Mouse (Mus musculus): Measurements from ENCODE around the gene Kcnj2. TPM values are rescaled to one million over a fixed set of nuclear protein-coding genes. Genes with fewer than 3 reads are reported as not detected.

Gene Kcnj2
- polyA plus RNA-seq, 1 experiment from 2014 or later = 2.2 TPM

- H3K27ac ChIP-seq (ENCODE audit: low read length) = no peak overlapping the region
- H3K4me1 ChIP-seq (replicated peaks; ENCODE audit: control insufficient read depth, insufficient read depth, low read length) = no peaks in the 10 kb centered on the region
- H3K9me3 ChIP-seq (ENCODE audit: control insufficient read depth, low read length) = no peaks in the 10 kb centered on the region
- no peak overlapping the region for H3K4me2 ChIP-seq (ENCODE audit: low read depth, low read length)
- H3K4me3 ChIP-seq (ENCODE audit: low read length) = no peak overlapping the region
- H3K27me3 ChIP-seq (ENCODE audit: control insufficient read depth, insufficient read depth, low read depth, low read length) = no peaks in the 10 kb centered on the region
- 74% methylated on average over 2 of the region's 2 CpGs for WGBS
- no peaks in the 10 kb centered on the region for H3K36me3 ChIP-seq (ENCODE audit: control insufficient read depth, insufficient read depth, low read length)
- no peak overlapping the region for H3K9ac ChIP-seq (ENCODE audit: low read length)
- no peak for ATAC-seq (ENCODE audit: low read depth)
These were observed 38.5 kb downstream of the Kcnj2 start for GRCm38 (mm10) chr11:111104422-111104821.

DNA sequence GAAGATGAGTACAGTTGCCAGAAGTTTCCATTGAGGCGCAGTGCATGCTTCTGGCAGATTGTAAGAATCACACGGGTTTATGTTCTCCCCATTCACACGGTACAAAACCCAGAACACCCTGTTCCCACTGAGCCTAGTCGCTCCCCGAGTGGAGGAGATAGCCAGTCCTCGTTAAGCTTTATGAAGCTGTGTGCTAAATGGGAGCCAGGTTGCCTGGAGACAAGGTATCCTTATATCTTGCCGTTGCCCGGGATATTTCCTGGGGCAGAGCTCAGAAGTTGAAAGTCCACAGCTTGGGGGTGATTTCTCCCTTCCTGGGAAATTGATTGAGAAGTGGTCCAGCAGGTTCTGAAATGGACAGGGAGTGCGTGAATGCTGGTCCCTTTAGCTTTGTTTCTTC is 42.2 kb downstream of the Kcnj2 start:
- no peaks in the 10 kb centered on the region for H3K36me3 ChIP-seq (ENCODE audit: control insufficient read depth, insufficient read depth, low read length)
- no peak for ATAC-seq (ENCODE audit: low read depth)
- no peak overlapping the region for H3K9ac ChIP-seq (ENCODE audit: low read length)

DNA sequence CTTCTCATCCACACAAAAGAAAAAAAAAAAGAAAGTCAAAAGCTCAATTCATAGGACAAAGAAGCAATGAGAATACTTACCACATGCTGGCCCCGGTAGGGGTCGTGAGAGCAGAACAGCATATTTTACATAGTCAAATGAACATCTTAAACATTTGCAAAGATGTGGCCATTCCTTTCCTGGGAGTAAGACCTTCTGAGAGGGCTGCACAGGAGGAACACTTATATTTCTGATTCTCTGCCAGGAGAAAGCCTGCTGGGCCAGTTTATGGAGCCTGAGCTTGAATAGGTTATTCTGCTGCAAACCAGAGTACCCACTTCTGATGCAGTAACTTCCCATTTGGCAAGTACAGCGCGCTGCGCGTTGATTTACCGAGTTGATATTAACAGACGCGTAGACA is 55.5 kb downstream of the Kcnj2 start:
- Histone ChIP-seq H3K4me3 (ENCODE audit: low read length) (no peak overlapping the region), H3K9me3 (ENCODE audit: control insufficient read depth, low read length) (no peaks in the 10 kb centered on the region), H3K27ac (ENCODE audit: low read length) (peak overlapping the region; percentile 68), H3K36me3 (ENCODE audit: control insufficient read depth, insufficient read depth, low read length) (no peaks in the 10 kb centered on the region), H3K4me2 (ENCODE audit: low read depth, low read length) (peak overlapping the region; percentile 22), H3K27me3 (ENCODE audit: control insufficient read depth, insufficient read depth, low read depth, low read length) (no peaks in the 10 kb centered on the region), H3K4me1 (replicated peaks; ENCODE audit: control insufficient read depth, insufficient read depth, low read length) (no peaks in the 10 kb centered on the region; the same call in 1 of the 2 replicates), H3K9ac (ENCODE audit: low read length) (no peak overlapping the region)
- WGBS = 46% methylated on average over 9 of the region's 9 CpGs
- peak; percentile 93 for ATAC-seq (ENCODE audit: low read depth)

More for the DNA sequence above, 42.2 kb downstream of the Kcnj2 start:
- WGBS = 54% methylated on average over 9 of the region's 9 CpGs
- H3K4me2 ChIP-seq (ENCODE audit: low read depth, low read length) = no peak overlapping the region
- no peaks in the 10 kb centered on the region for H3K4me1 ChIP-seq (replicated peaks; ENCODE audit: control insufficient read depth, insufficient read depth, low read length)
- H3K27ac ChIP-seq (ENCODE audit: low read length) = no peak overlapping the region
- no peaks in the 10 kb centered on the region for H3K9me3 ChIP-seq (ENCODE audit: control insufficient read depth, low read length)
- H3K4me3 ChIP-seq (ENCODE audit: low read length) = no peak overlapping the region
- H3K27me3 ChIP-seq (ENCODE audit: control insufficient read depth, insufficient read depth, low read depth, low read length) = no peaks in the 10 kb centered on the region

GRCm38 (mm10) chr11:111123324-111123723 is 57.4 kb downstream of the Kcnj2 start:
- Histone ChIP-seq H3K27me3 (ENCODE audit: control insufficient read depth, insufficient read depth, low read depth, low read length) (no peaks in the 10 kb centered on the region), H3K4me3 (ENCODE audit: low read length) (no peak overlapping the region), H3K4me1 (replicated peaks; ENCODE audit: control insufficient read depth, insufficient read depth, low read length) (no peaks in the 10 kb centered on the region; the same call in 1 of the 2 replicates), H3K9me3 (ENCODE audit: control insufficient read depth, low read length) (no peaks in the 10 kb centered on the region), H3K4me2 (ENCODE audit: low read depth, low read length) (no peak overlapping the region), H3K9ac (ENCODE audit: low read length) (no peak overlapping the region), H3K36me3 (ENCODE audit: control insufficient read depth, insufficient read depth, low read length) (no peaks in the 10 kb centered on the region), H3K27ac (ENCODE audit: low read length) (no peak overlapping the region)
- ATAC-seq (ENCODE audit: low read depth) = no peak
- 21% methylated on average over 4 of the region's 4 CpGs for WGBS

GRCm38 (mm10) chr11:111125963-111126362 is 60.0 kb downstream of the Kcnj2 start:
- H3K4me2 ChIP-seq (ENCODE audit: low read depth, low read length) = no peak overlapping the region
- no peaks in the 10 kb centered on the region for H3K9me3 ChIP-seq (ENCODE audit: control insufficient read depth, low read length)
- no peaks in the 10 kb centered on the region; the same call in 1 of the 2 replicates for H3K4me1 ChIP-seq (replicated peaks; ENCODE audit: control insufficient read depth, insufficient read depth, low read length)
- no peak overlapping the region for H3K27ac ChIP-seq (ENCODE audit: low read length)
- no peaks in the 10 kb centered on the region for H3K36me3 ChIP-seq (ENCODE audit: control insufficient read depth, insufficient read depth, low read length)
- ATAC-seq (ENCODE audit: low read depth) = no peak
- WGBS = 70% methylated on average over 5 of the region's 5 CpGs
- H3K9ac ChIP-seq (ENCODE audit: low read length) = no peak overlapping the region
- H3K4me3 ChIP-seq (ENCODE audit: low read length) = no peak overlapping the region
- H3K27me3 ChIP-seq (ENCODE audit: control insufficient read depth, insufficient read depth, low read depth, low read length) = no peaks in the 10 kb centered on the region

Other genes with a start within 250 kb of the Kcnj2 start
- not detected in 2 replicates for gene Kcnj16, start 98.1 kb upstream of the Kcnj2 start, polyA plus RNA-seq (2015; fragmentation: Nextera tagmentation; extraction: Ambion mirVana)